ENCODE assay signal across 22 mouse cellular contexts in the genomic region with DNA sequence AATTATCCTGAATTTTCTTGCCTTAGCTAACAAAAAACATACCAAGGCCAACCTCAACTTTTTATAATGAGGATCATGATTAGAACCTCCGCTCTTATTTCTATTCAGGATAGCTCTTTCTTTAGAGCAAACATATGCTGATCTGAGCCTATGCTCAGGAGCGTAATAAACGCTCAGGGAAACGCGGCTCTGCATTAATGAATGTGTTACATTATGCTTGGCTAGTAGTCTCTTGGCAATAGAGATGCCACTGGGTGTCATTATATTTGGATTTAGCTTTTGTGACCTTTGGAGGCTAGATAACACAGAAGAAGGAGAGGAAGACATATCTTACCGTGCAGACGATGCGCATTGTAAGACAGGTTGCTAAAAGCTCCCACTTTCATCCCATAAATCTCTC.
DNase-seq lines count a peak whose midpoint lies in the region; ATAC-seq and TF ChIP-seq lines count a peak whose summit lies in the region.
"Had no signal": no experiment of that assay in that cellular context is flagged by ENCODE, and none has a peak within 500 bp of the region (broad histone marks: within the 10 kb centered on the region; RNA-seq: fewer than 3 reads in every experiment).

No protein-coding gene starts in this region.

- no peaks in the 10 kb centered on the region for H3K36me3 ChIP-seq in forebrain, embryonic 14.5 days (ENCODE audit: control insufficient read depth, insufficient read depth, low read length)
- H3K36me3 ChIP-seq in forebrain, embryonic 10.5 days (replicated peaks): no peaks in the 10 kb centered on the region
- no peaks in the 10 kb centered on the region for H3K36me3 ChIP-seq in midbrain, embryonic 13.5 days
- no peaks in the 10 kb centered on the region for H3K36me3 ChIP-seq in midbrain, embryonic 11.5 days (ENCODE audit: control insufficient read depth, insufficient read depth, low read length)
- H3K36me3 ChIP-seq in midbrain, embryonic 16.5 days (ENCODE audit: control insufficient read depth, insufficient read depth, low read length): no peaks in the 10 kb centered on the region
- H3K36me3 ChIP-seq in kidney, adult 2 months (ENCODE audit: control insufficient read depth, insufficient read depth, low read length): no peaks in the 10 kb centered on the region
- H3K36me3 ChIP-seq: embryonic facial prominence, embryonic 13.5 days; heart, embryonic 10.5 days had no signal

- no peak for TF ChIP-seq CTCF in brain, embryonic 14.5 days (IDR thresholded peaks at IDR 0.05; ENCODE audit: borderline replicate concordance, extremely low read depth, insufficient read depth, insufficient read length)
- TF ChIP-seq CTCF in kidney, adult 2 months (conservative IDR thresholded peaks at IDR 0.05; ENCODE audit: insufficient read depth, insufficient read length, low read depth, low read length): no peak
- TF ChIP-seq CTCF in lung, adult 2 months (IDR thresholded peaks at IDR 0.05; ENCODE audit: insufficient read depth, low read length): no peak

- 0 out of 2 replicates have a peak, but pooled peaks have one; percentile 55 for ATAC-seq in forebrain, embryonic 14.5 days
- no peak for ATAC-seq in midbrain, embryonic 13.5 days
- ATAC-seq in midbrain, embryonic 11.5 days (ENCODE audit: low FRiP score): no peak
- ATAC-seq in midbrain, embryonic 16.5 days: no peak
- ATAC-seq: activated CD4-positive, CD25-positive, alpha-beta regulatory T cell, adult 4 months; inflammation-experienced regulatory T-cells, adult 6 months; Patski had no signal

- peaks cover 19% of the 10 kb centered on the region; the same call in 1 of the 2 replicates for H3K4me1 ChIP-seq in forebrain, embryonic 14.5 days (ENCODE audit: control insufficient read depth, insufficient read depth, low read length)
- peaks cover 12% of the 10 kb centered on the region for H3K4me1 ChIP-seq in forebrain, embryonic 10.5 days
- H3K4me1 ChIP-seq in midbrain, embryonic 13.5 days (replicated peaks): peaks cover 8% of the 10 kb centered on the region; the same call in 1 of the 2 replicates
- no peaks in the 10 kb centered on the region for H3K4me1 ChIP-seq in midbrain, embryonic 11.5 days (ENCODE audit: control insufficient read depth, insufficient read depth, low read length)
- peaks cover 4% of the 10 kb centered on the region; the same call in 1 of the 2 replicates for H3K4me1 ChIP-seq in midbrain, embryonic 16.5 days (ENCODE audit: control insufficient read depth, insufficient read depth, low read length)
- H3K4me1 ChIP-seq in kidney, adult 2 months (ENCODE audit: control insufficient read depth, insufficient read depth, low read length): no peaks in the 10 kb centered on the region
- no peaks in the 10 kb centered on the region for H3K4me1 ChIP-seq in lung, adult 2 months (ENCODE audit: control insufficient read depth, insufficient read depth, low read length)
- H3K4me1 ChIP-seq: embryonic facial prominence, embryonic 13.5 days; heart, embryonic 10.5 days had no signal

- peak; percentile 48 for DNase-seq in forebrain, embryonic 14.5 days (ENCODE audit: low spot score)
- DNase-seq in forebrain, embryonic 10.5 days (ENCODE audit: extremely low spot score, low spot score): no peak
- DNase-seq in midbrain, embryonic 11.5 days (ENCODE audit: low spot score, missing footprints): no peak
- peak; percentile 66 for DNase-seq in brain, embryonic 14.5 days (ENCODE audit: low read depth)
- DNase-seq in kidney, adult 2 months: no peak
- no peak for DNase-seq in lung, adult 2 months
- DNase-seq: adrenal gland, postnatal 14 days; cerebellum, adult 18-20 months; cerebellum, adult 9-11 months; cerebellum, postnatal 36 days; gastrocnemius, postnatal 10 days; heart, adult 18-20 months; heart, postnatal 10 days; heart, postnatal 4 days had no signal

- H3K27ac ChIP-seq in forebrain, embryonic 14.5 days (ENCODE audit: low read depth, low read length): no peak overlapping the region
- H3K27ac ChIP-seq in forebrain, embryonic 10.5 days: no peak overlapping the region
- peak overlapping the region; percentile 25; the same call in 1 of the 2 replicates for H3K27ac ChIP-seq in midbrain, embryonic 13.5 days
- no peak overlapping the region for H3K27ac ChIP-seq in midbrain, embryonic 11.5 days (ENCODE audit: low read depth, low read length)
- H3K27ac ChIP-seq in midbrain, embryonic 16.5 days (ENCODE audit: low read length): 0 out of 2 replicates have a peak overlapping the region, but pooled peaks have one; percentile 11
- H3K27ac ChIP-seq in kidney, adult 2 months (ENCODE audit: insufficient read depth, low read depth, low read length): no peak overlapping the region
- H3K27ac ChIP-seq: embryonic facial prominence, embryonic 13.5 days; heart, embryonic 10.5 days; hindbrain, embryonic 14.5 days had no signal

- no peaks in the 10 kb centered on the region for H3K9me3 ChIP-seq in forebrain, embryonic 14.5 days (replicated peaks; ENCODE audit: control insufficient read depth, low read length)
- H3K9me3 ChIP-seq in forebrain, embryonic 10.5 days: no peaks in the 10 kb centered on the region
- H3K9me3 ChIP-seq in midbrain, embryonic 13.5 days: no peaks in the 10 kb centered on the region
- H3K9me3 ChIP-seq in midbrain, embryonic 11.5 days (ENCODE audit: control insufficient read depth, low read length): no peaks in the 10 kb centered on the region
- no peaks in the 10 kb centered on the region for H3K9me3 ChIP-seq in midbrain, embryonic 16.5 days (replicated peaks; ENCODE audit: control insufficient read depth, low read length, poor library complexity, severe bottlenecking)
- H3K9me3 ChIP-seq: embryonic facial prominence, embryonic 13.5 days; heart, embryonic 10.5 days had no signal

- TF ChIP-seq POLR2A in brain, embryonic 14.5 days (IDR thresholded peaks at IDR 0.05; ENCODE audit: borderline replicate concordance, extremely low read depth, insufficient read depth, insufficient read length, poor library complexity, severe bottlenecking): no peak
- TF ChIP-seq POLR2A in kidney, adult 2 months (IDR thresholded peaks at IDR 0.05; ENCODE audit: low read depth, low read length): no peak
- no peak for TF ChIP-seq POLR2A in lung, adult 2 months (IDR thresholded peaks at IDR 0.05; ENCODE audit: borderline replicate concordance, extremely low read depth, low read depth, low read length)

- no peak overlapping the region for H3K4me3 ChIP-seq in forebrain, embryonic 14.5 days (ENCODE audit: low read depth, low read length)
- H3K4me3 ChIP-seq in forebrain, embryonic 10.5 days: no peak overlapping the region
- H3K4me3 ChIP-seq in midbrain, embryonic 13.5 days (replicated peaks): no peak overlapping the region
- no peak overlapping the region for H3K4me3 ChIP-seq in midbrain, embryonic 11.5 days (ENCODE audit: low read depth, low read length)
- H3K4me3 ChIP-seq in midbrain, embryonic 16.5 days (ENCODE audit: low read depth, low read length): no peak overlapping the region
- no peak overlapping the region for H3K4me3 ChIP-seq in kidney, adult 2 months (ENCODE audit: insufficient read depth, low read depth, low read length)
- H3K4me3 ChIP-seq in lung, adult 2 months (replicated peaks; ENCODE audit: extremely low read depth, low read depth, low read length): no peak overlapping the region
- H3K4me3 ChIP-seq: embryonic facial prominence, embryonic 13.5 days; heart, embryonic 10.5 days had no signal

- no peak overlapping the region for H3K4me2 ChIP-seq in forebrain, embryonic 14.5 days (ENCODE audit: low read length)
- H3K4me2 ChIP-seq in midbrain, embryonic 13.5 days (replicated peaks): no peak overlapping the region
- no peak overlapping the region for H3K4me2 ChIP-seq in midbrain, embryonic 11.5 days
- no peak overlapping the region for H3K4me2 ChIP-seq in midbrain, embryonic 16.5 days (ENCODE audit: low read length)
- H3K4me2 ChIP-seq: embryonic facial prominence, embryonic 13.5 days; hindbrain, embryonic 14.5 days had no signal

- H3K27me3 ChIP-seq in forebrain, embryonic 14.5 days (replicated peaks; ENCODE audit: control insufficient read depth, insufficient read depth, low read length): no peaks in the 10 kb centered on the region
- H3K27me3 ChIP-seq in forebrain, embryonic 10.5 days (ENCODE audit: poor library complexity, severe bottlenecking): no peaks in the 10 kb centered on the region
- H3K27me3 ChIP-seq in midbrain, embryonic 13.5 days: no peaks in the 10 kb centered on the region
- no peaks in the 10 kb centered on the region for H3K27me3 ChIP-seq in midbrain, embryonic 11.5 days (ENCODE audit: control insufficient read depth, insufficient read depth, low read length)
- H3K27me3 ChIP-seq in midbrain, embryonic 16.5 days (ENCODE audit: control insufficient read depth, insufficient read depth, low read depth, low read length): no peaks in the 10 kb centered on the region
- H3K27me3 ChIP-seq in kidney, adult 2 months (replicated peaks; ENCODE audit: control insufficient read depth, insufficient read depth, low read length): no peaks in the 10 kb centered on the region
- H3K27me3 ChIP-seq: embryonic facial prominence, embryonic 13.5 days had no signal

- no peak overlapping the region for H3K9ac ChIP-seq in forebrain, embryonic 14.5 days (ENCODE audit: low read length)
- no peak overlapping the region for H3K9ac ChIP-seq in midbrain, embryonic 13.5 days (replicated peaks)
- no peak overlapping the region for H3K9ac ChIP-seq in midbrain, embryonic 11.5 days (ENCODE audit: low read length)
- H3K9ac ChIP-seq in midbrain, embryonic 16.5 days (ENCODE audit: low read depth, low read length): no peak overlapping the region
- H3K9ac ChIP-seq: embryonic facial prominence, embryonic 13.5 days; hindbrain, embryonic 14.5 days had no signal

- 41% methylated on average over 8 of the region's 8 CpGs for WGBS in forebrain, embryonic 14.5 days
- 90% methylated on average over 8 of the region's 8 CpGs for WGBS in forebrain, embryonic 10.5 days
- 54% methylated on average over 8 of the region's 8 CpGs for WGBS in midbrain, embryonic 13.5 days
- 87% methylated on average over 8 of the region's 8 CpGs for WGBS in midbrain, embryonic 11.5 days
- 42% methylated on average over 8 of the region's 8 CpGs for WGBS in midbrain, embryonic 16.5 days
- WGBS in kidney, adult 2 months: 70% methylated on average over 8 of the region's 8 CpGs
- 89% methylated on average over 8 of the region's 8 CpGs for WGBS in lung, adult 2 months

Comparison
In these comparisons a context has a peak if more than half of its experiments do, and no peak if none do; other contexts are left out.
1. DNase-seq: peak in forebrain, embryonic 14.5 days (single experiment) and brain, embryonic 14.5 days (single experiment); none in forebrain, embryonic 10.5 days (single experiment), midbrain, embryonic 11.5 days (single experiment), kidney, adult 2 months (single experiment) and lung, adult 2 months (single experiment).
2. H3K27ac ChIP-seq: peak in midbrain, embryonic 13.5 days (single experiment) and midbrain, embryonic 16.5 days (single experiment); none in forebrain, embryonic 14.5 days (single experiment), forebrain, embryonic 10.5 days (single experiment), midbrain, embryonic 11.5 days (single experiment) and kidney, adult 2 months (single experiment).